Mouse (Mus musculus) limb, embryonic 11.5 days (tissue): Measurements from ENCODE around the gene Stk39. TPM values are rescaled to one million over a fixed set of nuclear protein-coding genes. Genes with fewer than 3 reads are reported as not detected.

ENCODE experiments used
- ATAC-seq: fragments of 200-750 bp; cut with Nextera tagmentation; 2 replicates; pipeline ENCODE4 v1.8.0; 2017; ENCODE audit warnings: low read depth; ENCODE audit not compliant: insufficient number of reproducible peaks, low FRiP score, low TSS enrichment
- DNase-seq: peaks from one replicate; pipeline ENCODE4 v3.0.0-alpha.2; 2015; ENCODE audit warnings: low spot score
- H3K27ac ChIP-seq: fragments of 300-500 bp; sonication (generic); replicated peaks from 2 replicates; pipeline ENCODE4 v1.5.1; 2014; ENCODE audit warnings: low read depth, mild to moderate bottlenecking, low read length
- H3K27me3 ChIP-seq: fragments of 300-500 bp; sonication (generic); 2 replicates; pipeline ENCODE4 v1.6.1; 2014; ENCODE audit warnings: mild to moderate bottlenecking, low read length, mixed read lengths; ENCODE audit not compliant: control insufficient read depth, insufficient read depth
- H3K36me3 ChIP-seq: fragments of 300-500 bp; sonication (generic); 2 replicates; pipeline ENCODE4 v1.6.1; 2014; ENCODE audit warnings: mild to moderate bottlenecking, low read length, moderate library complexity, mixed read lengths; ENCODE audit not compliant: control insufficient read depth, insufficient read depth
- H3K4me1 ChIP-seq: fragments of 300-500 bp; sonication (generic); 2 replicates; pipeline ENCODE4 v1.6.1; 2014; ENCODE audit warnings: low read length, mixed read lengths; ENCODE audit not compliant: control insufficient read depth, insufficient read depth
- H3K4me2 ChIP-seq: fragments of 300-500 bp; sonication (generic); 2 replicates; pipeline ENCODE4 v1.6.1; 2014; ENCODE audit warnings: low read depth, mild to moderate bottlenecking, moderate library complexity; ENCODE audit not compliant: severe bottlenecking
- H3K4me3 ChIP-seq: fragments of 300-500 bp; sonication (generic); 2 replicates; pipeline ENCODE4 v1.5.1; 2014; ENCODE audit warnings: low read depth, low read length
- H3K9ac ChIP-seq: fragments of 300-500 bp; sonication (generic); 2 replicates; pipeline ENCODE4 v1.6.1; 2014; ENCODE audit warnings: mild to moderate bottlenecking, low read length
- H3K9me3 ChIP-seq: fragments of 300-500 bp; sonication (generic); 2 replicates; pipeline ENCODE4 v1.6.1; 2016; ENCODE audit warnings: low read length; ENCODE audit not compliant: control insufficient read depth
- WGBS: fragments of 180-500 bp; shearing (Covaris S2); extraction: QIAGEN DNeasy Blood & Tissue Kit; methylation state at CpG from one replicate; pipeline ENCODE4 v1.1.7; 2014; 5-methylcytosine and 5-hydroxymethylcytosine counted together
- polyA plus RNA-seq: library from polyadenylated mRNA; unstranded; fragments of >200 nt; fragmentation: Nextera tagmentation; extraction: Ambion mirVana; gene quantifications from 2 replicates; pipeline ENCODE4 v1.2.1, GENCODE M21; 2014

Gene Stk39
- polyA plus RNA-seq, 1 experiment from 2014 or later: 22.3 TPM

DNA sequence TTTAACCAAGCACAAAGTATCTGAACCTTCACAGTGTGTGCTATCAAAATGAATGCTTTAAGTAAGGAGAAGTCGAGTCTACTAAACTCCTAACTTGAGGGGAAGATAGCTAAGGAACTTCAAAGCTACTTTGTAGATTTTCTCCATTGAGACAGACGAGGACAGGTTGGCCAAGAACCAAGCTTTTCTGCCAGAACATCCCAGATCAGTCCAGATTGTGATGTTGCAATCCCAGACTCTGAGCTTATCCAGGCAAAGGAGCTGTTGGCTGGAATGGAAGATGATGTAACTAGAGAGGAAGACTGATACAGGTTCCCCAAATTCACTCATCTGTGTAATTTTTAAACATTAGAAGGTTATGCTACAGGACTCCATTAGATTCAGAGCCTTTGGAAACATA is 187.7 kb downstream of the Stk39 start:
- H3K4me3 ChIP-seq: no peak overlapping the region

GRCm38 (mm10) chr2:68283021-68283548 is 189.0 kb downstream of the Stk39 start:
- WGBS: 81% methylated on average over 6 of the region's 6 CpGs
- no peak overlapping the region for H3K27ac ChIP-seq
- no peak for ATAC-seq

More for the DNA sequence above, 187.7 kb downstream of the Stk39 start:
- WGBS: 91% methylated on average over 2 of the region's 2 CpGs
- ATAC-seq (no peak), DNase-seq (no peak)
- Histone ChIP-seq H3K36me3 (0 out of 2 replicates have a peak, but pooled peaks cover 5% of the 10 kb centered on the region), H3K9me3 (no peaks in the 10 kb centered on the region), H3K4me2 (no peak overlapping the region), H3K27me3 (no peaks in the 10 kb centered on the region), H3K4me1 (no peaks in the 10 kb centered on the region), H3K9ac (no peak overlapping the region), H3K27ac (no peak overlapping the region)

GRCm38 (mm10) chr2:68281575-68281974 is 190.5 kb downstream of the Stk39 start:
- no peak overlapping the region for H3K4me3 ChIP-seq
- 93% methylated on average over 3 of the region's 3 CpGs for WGBS
- DNase-seq (no peak), ATAC-seq (no peak)
- no peak overlapping the region for H3K27ac ChIP-seq
- H3K9ac ChIP-seq: no peak overlapping the region
- no peaks in the 10 kb centered on the region for H3K4me1 ChIP-seq
- no peaks in the 10 kb centered on the region for H3K9me3 ChIP-seq
- 0 out of 2 replicates have a peak, but pooled peaks cover 5% of the 10 kb centered on the region for H3K36me3 ChIP-seq
- H3K4me2 ChIP-seq: no peak overlapping the region
- H3K27me3 ChIP-seq: no peaks in the 10 kb centered on the region

More at GRCm38 (mm10) chr2:68283021-68283548, 189.0 kb downstream of the Stk39 start:
- Histone ChIP-seq H3K36me3 (0 out of 2 replicates have a peak, but pooled peaks cover 5% of the 10 kb centered on the region), H3K4me1 (no peaks in the 10 kb centered on the region), H3K27me3 (no peaks in the 10 kb centered on the region), H3K9ac (no peak overlapping the region), H3K9me3 (no peaks in the 10 kb centered on the region), H3K4me2 (no peak overlapping the region), H3K4me3 (no peak overlapping the region)
- no peak for DNase-seq

GRCm38 (mm10) chr2:68271301-68271700 is 200.8 kb downstream of the Stk39 start:
- no peak overlapping the region for H3K27ac ChIP-seq
- no peak overlapping the region for H3K9ac ChIP-seq
- DNase-seq (no peak), ATAC-seq (no peak)
- H3K9me3 ChIP-seq: no peaks in the 10 kb centered on the region
- no peaks in the 10 kb centered on the region for H3K4me1 ChIP-seq
- 83% methylated on average over 4 of the region's 4 CpGs for WGBS
- no peak overlapping the region for H3K4me2 ChIP-seq
- no peaks in the 10 kb centered on the region for H3K36me3 ChIP-seq
- no peaks in the 10 kb centered on the region for H3K27me3 ChIP-seq
- H3K4me3 ChIP-seq: no peak overlapping the region

DNA sequence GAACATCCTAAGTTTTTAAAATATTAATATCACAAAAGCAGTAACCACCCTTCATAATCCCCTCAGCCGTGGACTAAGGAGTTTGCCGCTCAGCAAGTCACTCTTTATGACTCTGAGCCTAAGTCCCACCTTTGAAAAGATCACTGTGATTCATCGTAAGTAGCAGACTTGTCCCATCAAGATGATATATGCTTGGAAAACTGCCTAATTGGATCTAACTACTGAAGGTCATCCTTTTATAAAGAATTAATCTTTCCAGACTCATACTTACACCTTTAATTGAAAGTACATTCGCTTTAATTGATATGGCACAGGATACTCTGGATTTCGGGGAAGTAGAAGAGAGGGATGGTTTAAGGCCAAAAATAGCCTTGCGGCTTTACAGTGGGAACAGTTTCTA is 201.2 kb downstream of the Stk39 start:
- DNase-seq (no peak), ATAC-seq (no peak)

DNA sequence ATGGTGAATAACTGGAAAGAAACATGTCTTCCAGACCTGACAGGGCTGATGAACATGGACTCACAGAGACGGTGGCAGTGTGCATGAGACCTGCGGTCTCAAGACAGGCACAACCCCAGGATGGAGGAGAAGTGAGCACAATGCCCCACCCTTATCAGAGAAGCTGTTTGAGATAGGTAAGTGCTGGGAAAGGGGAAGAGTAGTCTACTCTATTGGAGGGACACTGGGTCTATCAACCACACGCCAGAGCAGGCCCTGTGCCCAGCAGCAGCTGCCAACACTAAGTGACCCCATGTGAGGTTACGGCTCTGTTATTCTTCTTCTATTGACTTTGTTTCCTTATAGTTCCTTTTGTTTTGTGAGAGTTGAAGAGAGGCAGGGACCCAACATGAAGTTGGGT is 202.4 kb downstream of the Stk39 start:
- Histone ChIP-seq H3K4me2 (no peak overlapping the region), H3K27ac (no peak overlapping the region), H3K4me1 (no peaks in the 10 kb centered on the region), H3K9me3 (no peaks in the 10 kb centered on the region), H3K36me3 (no peaks in the 10 kb centered on the region), H3K4me3 (no peak overlapping the region), H3K9ac (no peak overlapping the region), H3K27me3 (no peaks in the 10 kb centered on the region)
- ATAC-seq (no peak), DNase-seq (no peak)
- 93% methylated on average over 4 of the region's 4 CpGs for WGBS

More for the DNA sequence above, 201.2 kb downstream of the Stk39 start:
- no peaks in the 10 kb centered on the region for H3K4me1 ChIP-seq
- H3K27me3 ChIP-seq: no peaks in the 10 kb centered on the region
- H3K9me3 ChIP-seq: no peaks in the 10 kb centered on the region
- H3K4me3 ChIP-seq: no peak overlapping the region
- H3K27ac ChIP-seq: no peak overlapping the region
- no peaks in the 10 kb centered on the region for H3K36me3 ChIP-seq
- no peak overlapping the region for H3K4me2 ChIP-seq
- 79% methylated on average over 6 of the region's 6 CpGs for WGBS
- H3K9ac ChIP-seq: no peak overlapping the region

DNA sequence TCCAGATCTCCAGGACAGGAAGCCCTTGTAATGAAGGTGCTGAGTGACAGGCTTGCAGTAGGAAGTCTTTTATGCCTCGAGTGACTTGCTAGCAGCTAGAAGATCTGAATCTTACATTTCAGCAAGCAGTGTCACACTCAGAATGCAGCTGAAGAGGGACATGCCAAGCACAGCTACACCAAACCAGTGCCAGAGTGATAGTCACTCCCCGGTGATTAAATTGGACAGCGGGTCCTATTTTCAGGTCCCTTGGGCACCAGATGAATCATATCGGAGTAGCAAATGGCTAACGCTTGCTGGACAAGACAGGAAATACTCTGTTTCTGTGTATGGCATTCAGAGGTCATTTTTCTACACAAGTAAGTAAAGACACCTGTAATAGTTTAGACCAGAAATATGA is 207.2 kb downstream of the Stk39 start:
- ATAC-seq (no peak), DNase-seq (no peak)
- WGBS: 91% methylated on average over 5 of the region's 5 CpGs
- Histone ChIP-seq H3K9ac (no peak overlapping the region), H3K4me1 (no peaks in the 10 kb centered on the region), H3K36me3 (no peaks in the 10 kb centered on the region), H3K4me2 (no peak overlapping the region), H3K27ac (no peak overlapping the region), H3K4me3 (no peak overlapping the region), H3K27me3 (no peaks in the 10 kb centered on the region), H3K9me3 (no peaks in the 10 kb centered on the region)

GRCm38 (mm10) chr2:68260911-68261310 is 211.2 kb downstream of the Stk39 start:
- Histone ChIP-seq H3K4me1 (no peaks in the 10 kb centered on the region), H3K9ac (no peak overlapping the region), H3K9me3 (no peaks in the 10 kb centered on the region), H3K27ac (no peak overlapping the region), H3K36me3 (no peaks in the 10 kb centered on the region), H3K4me3 (no peak overlapping the region), H3K4me2 (no peak overlapping the region), H3K27me3 (no peaks in the 10 kb centered on the region)
- no peak for DNase-seq
- WGBS: 85% methylated on average over 2 of the region's 2 CpGs
- ATAC-seq: no peak

- ATAC-seq (no peak), DNase-seq (no peak)
- H3K27me3 ChIP-seq: no peaks in the 10 kb centered on the region
- WGBS: 83% methylated on average over 6 of the region's 6 CpGs
- H3K4me1 ChIP-seq: no peaks in the 10 kb centered on the region
- no peak overlapping the region for H3K4me2 ChIP-seq
- no peak overlapping the region for H3K9ac ChIP-seq
- H3K4me3 ChIP-seq: no peak overlapping the region
- H3K9me3 ChIP-seq: no peaks in the 10 kb centered on the region
- no peak overlapping the region for H3K27ac ChIP-seq
- no peaks in the 10 kb centered on the region for H3K36me3 ChIP-seq
Measured at GRCm38 (mm10) chr2:68257571-68257970, 214.5 kb downstream of the Stk39 start.
